Mouse (Mus musculus): Measurements from ENCODE around the gene Flrt3. TPM values are rescaled to one million over a fixed set of nuclear protein-coding genes. Genes with fewer than 3 reads are reported as not detected.

Flrt3 gene
- polyA plus RNA-seq, 2 experiments from 2014 or later = 0.08 TPM; not detected in 1

- ATAC-seq = no peak
Measured at GRCm38 (mm10) chr2:140621730-140622337, 49.4 kb downstream of the Flrt3 start.

GRCm38 (mm10) chr2:140615451-140615850 lies 55.8 kb downstream of the Flrt3 start:
- ATAC-seq = no peak
